Mouse (Mus musculus) stomach, embryonic 16.5 days (tissue): ENCODE measurements around the gene Tmem143. TPM values are rescaled to one million over a fixed set of nuclear protein-coding genes. Genes with fewer than 3 reads are reported as not detected.
"Not testable (repeated sequence)": the region's sequence is repeated elsewhere in the genome, so short reads cannot be mapped to it uniquely, and the experiment has no call there.

Experiments
- ATAC-seq: fragments of 200-750 bp; cut with Nextera tagmentation; 2 replicates; pipeline ENCODE4 v1.8.0; 2017; ENCODE audit warnings: moderate number of reproducible peaks, moderate TSS enrichment; ENCODE audit not compliant: insufficient read depth, low FRiP score
- H3K27ac ChIP-seq: fragments of 300-500 bp; sonication (generic); 2 replicates; pipeline ENCODE4 v1.5.1; 2014; ENCODE audit warnings: low read length
- H3K27me3 ChIP-seq: fragments of 300-500 bp; sonication (generic); 2 replicates; pipeline ENCODE4 v1.6.1; 2014; ENCODE audit warnings: low read length, control low read depth, mixed read lengths; ENCODE audit not compliant: control insufficient read depth, insufficient read depth
- H3K36me3 ChIP-seq: fragments of 300-500 bp; sonication (generic); 2 replicates; pipeline ENCODE4 v1.6.1; 2014; ENCODE audit warnings: low read length; ENCODE audit not compliant: control insufficient read depth, insufficient read depth
- H3K4me1 ChIP-seq: fragments of 300-500 bp; sonication (generic); 2 replicates; pipeline ENCODE4 v1.6.1; 2014; ENCODE audit warnings: low read length, control low read depth, mixed read lengths; ENCODE audit not compliant: control insufficient read depth, insufficient read depth
- H3K4me2 ChIP-seq: fragments of 300-500 bp; sonication (generic); 2 replicates; pipeline ENCODE4 v1.6.1; 2014; ENCODE audit warnings: low read depth, low read length, mixed read lengths
- H3K4me3 ChIP-seq: fragments of 300-500 bp; sonication (generic); replicated peaks from 2 replicates; pipeline ENCODE4 v1.5.1; 2014; ENCODE audit warnings: mild to moderate bottlenecking, low read length
- H3K9ac ChIP-seq: fragments of 300-500 bp; sonication (generic); 2 replicates; pipeline ENCODE4 v1.6.1; 2014; ENCODE audit warnings: low read length
- H3K9me3 ChIP-seq: fragments of 300-500 bp; sonication (generic); replicated peaks from 2 replicates; pipeline ENCODE4 v1.6.1; 2016; ENCODE audit warnings: low read length, control low read depth; ENCODE audit not compliant: control insufficient read depth
- WGBS: fragments of 180-500 bp; shearing (Covaris S2); extraction: QIAGEN DNeasy Blood & Tissue Kit; methylation state at CpG from one replicate; pipeline ENCODE4 v1.1.7; 2014; 5-methylcytosine and 5-hydroxymethylcytosine counted together
- polyA plus RNA-seq: library from polyadenylated mRNA; unstranded; fragments of >200 nt; fragmentation: Nextera tagmentation; extraction: Ambion mirVana; gene quantifications from 2 replicates; pipeline ENCODE4 v1.2.1, GENCODE M21; 2015

The Tmem143 gene
- polyA plus RNA-seq, 1 experiment from 2014 or later, result 6.0 TPM

DNA sequence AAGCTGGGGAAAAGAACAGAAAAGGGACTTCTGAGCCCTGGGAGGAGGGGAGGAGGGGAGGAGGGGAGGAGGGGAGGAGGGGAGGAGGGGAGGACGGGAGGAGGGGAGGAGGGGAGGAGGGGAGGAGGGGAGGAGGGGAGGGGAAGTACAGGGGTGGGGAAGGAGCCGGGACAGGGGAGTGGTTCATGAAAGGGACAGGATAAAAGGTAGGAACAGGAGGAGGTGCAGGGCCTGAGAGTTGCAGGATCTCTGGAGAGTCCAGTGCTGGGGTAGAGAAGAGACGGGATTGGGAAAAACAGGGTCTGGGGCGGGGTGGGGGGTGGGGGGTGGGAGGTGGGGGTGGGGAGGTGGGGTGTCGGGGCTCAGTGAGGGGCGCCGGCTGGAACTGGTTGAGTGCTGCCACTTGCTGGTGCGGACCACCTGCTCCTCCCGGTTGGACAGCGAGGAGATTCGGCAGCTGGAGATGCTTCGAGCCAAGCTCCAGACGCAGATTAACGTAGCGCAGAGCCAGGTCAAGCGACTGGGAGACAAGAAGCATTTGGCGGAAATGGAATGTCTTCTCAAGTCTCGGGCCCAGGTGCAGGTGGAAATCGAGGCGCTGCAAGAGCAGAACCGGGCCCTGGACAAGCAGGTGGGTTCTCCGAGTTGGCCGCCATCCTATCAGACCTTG is 32.0 kb downstream of the Tmem143 start:
- no peak overlapping the region; the same call in 1 of the 2 replicates for H3K9ac ChIP-seq
- H3K27me3 ChIP-seq, result no peaks in the 10 kb centered on the region
- WGBS, result 11% methylated on average over 22 of the region's 23 CpGs
- H3K4me2 ChIP-seq, result 0 out of 2 replicates have a peak overlapping the region, but pooled peaks have one; percentile 24
- ATAC-seq, result 0 out of 2 replicates have a peak, but pooled peaks have one; percentile 23
- no peak overlapping the region; the same call in 1 of the 2 replicates for H3K27ac ChIP-seq
- peaks cover 5% of the 10 kb centered on the region; the same call in 1 of the 2 replicates for H3K9me3 ChIP-seq
- no peak overlapping the region for H3K4me3 ChIP-seq
- no peaks in the 10 kb centered on the region for H3K36me3 ChIP-seq
- H3K4me1 ChIP-seq, result peaks cover 5% of the 10 kb centered on the region; the same call in 1 of the 2 replicates

DNA sequence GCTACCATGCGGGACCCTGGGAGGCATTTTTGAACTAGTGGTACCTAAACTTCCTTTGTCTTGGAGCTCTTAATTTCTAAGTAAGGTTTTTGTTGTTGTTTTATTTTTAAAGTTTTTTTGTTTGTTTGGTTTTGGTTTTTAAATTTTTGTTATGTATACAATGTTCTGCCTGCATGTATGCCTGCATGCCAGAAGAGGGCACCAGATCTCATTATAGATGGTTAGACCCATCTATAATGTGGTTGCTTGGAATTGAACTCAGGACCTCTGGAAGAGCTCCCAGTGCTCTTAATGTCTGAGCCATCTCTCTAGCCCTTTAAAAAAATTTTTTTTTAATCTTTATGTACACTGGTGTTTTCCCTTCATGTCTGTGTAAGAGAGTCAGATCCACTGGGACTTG is 32.9 kb downstream of the Tmem143 start:
- Histone ChIP-seq H3K27ac (no peak overlapping the region), H3K36me3 (no peaks in the 10 kb centered on the region), H3K9me3 (peaks cover 5% of the 10 kb centered on the region; the same call in 1 of the 2 replicates), H3K4me2 (no peak overlapping the region), H3K4me1 (no peaks in the 10 kb centered on the region), H3K4me3 (no peak overlapping the region), H3K27me3 (no peaks in the 10 kb centered on the region), H3K9ac (no peak overlapping the region)
- no peak for ATAC-seq
- WGBS, result 87% methylated on average over 1 of the region's 1 CpGs

DNA sequence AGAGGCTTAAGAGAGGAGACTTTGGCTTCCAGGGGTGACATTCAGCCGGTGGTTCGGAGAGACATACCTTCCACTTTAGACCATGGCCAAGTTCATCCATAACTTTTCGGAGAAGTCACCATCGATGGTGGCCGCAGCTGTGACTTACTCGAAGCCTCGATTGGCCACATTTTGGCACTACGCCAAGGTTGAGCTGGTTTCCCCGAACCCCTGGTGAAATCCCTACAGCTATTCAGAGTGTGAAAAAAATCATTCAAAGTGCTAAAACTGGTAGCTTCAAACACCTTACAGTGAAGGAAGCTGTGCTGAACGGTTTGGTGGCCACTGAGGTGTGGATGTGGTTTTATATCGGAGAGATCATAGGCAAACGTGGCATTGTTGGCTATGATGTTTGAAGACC is 37.0 kb downstream of the Tmem143 start:
- H3K27me3 ChIP-seq, H3K36me3 ChIP-seq, H3K4me2 ChIP-seq, ATAC-seq, H3K4me1 ChIP-seq, H3K27ac ChIP-seq, H3K9me3 ChIP-seq, H3K9ac ChIP-seq, H3K4me3 ChIP-seq: not testable (repeated sequence)
- 88% methylated on average over 12 of the region's 12 CpGs for WGBS

DNA sequence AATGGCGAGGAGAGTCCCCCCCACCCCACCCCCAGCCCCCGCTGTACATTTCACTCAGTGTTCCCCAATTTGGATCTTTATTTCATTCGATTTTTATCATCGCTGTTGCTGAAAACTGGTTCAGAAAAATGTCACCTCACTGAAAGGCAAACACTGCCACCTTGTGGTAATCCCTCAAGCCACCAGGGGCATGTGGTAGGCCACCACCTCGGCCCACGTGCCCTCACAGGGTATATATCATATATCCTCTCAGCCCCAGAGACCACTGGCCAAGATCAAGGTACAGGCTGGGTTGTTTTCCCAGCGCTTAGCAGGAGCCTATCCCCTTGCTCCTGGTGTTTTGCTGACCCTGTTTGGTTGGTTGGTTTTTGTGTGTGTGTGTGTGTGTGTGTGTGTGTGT is 38.4 kb downstream of the Tmem143 start:
- Histone ChIP-seq H3K4me2 (no peak overlapping the region), H3K9me3 (0 out of 2 replicates have a peak, but pooled peaks cover 5% of the 10 kb centered on the region), H3K27ac (no peak overlapping the region), H3K36me3 (no peaks in the 10 kb centered on the region), H3K4me1 (no peaks in the 10 kb centered on the region), H3K9ac (no peak overlapping the region), H3K27me3 (no peaks in the 10 kb centered on the region), H3K4me3 (no peak overlapping the region)
- ATAC-seq, result peak; percentile 59; the same call in 1 of the 2 replicates
- WGBS, result 20% methylated on average over 7 of the region's 7 CpGs

DNA sequence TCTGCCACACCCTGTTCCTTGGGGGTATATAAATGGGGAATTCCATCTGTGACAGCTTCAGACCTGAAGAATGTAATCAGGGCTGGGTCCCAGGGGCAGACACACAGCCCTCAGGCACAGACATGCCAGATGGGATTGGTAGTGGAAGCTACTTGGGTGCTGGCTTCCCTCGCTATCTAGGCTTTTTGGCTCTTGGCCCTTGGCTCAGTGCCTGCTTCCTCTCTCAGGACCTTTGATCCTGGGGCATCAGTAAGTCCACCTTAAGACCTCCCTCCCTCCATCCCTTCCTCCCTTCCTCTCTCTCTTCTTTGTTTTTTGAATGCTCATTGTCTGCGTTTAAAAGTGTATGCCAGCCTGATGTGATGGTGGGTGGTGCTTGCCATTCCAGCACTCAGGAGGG is 43.1 kb downstream of the Tmem143 start:
- ATAC-seq, result no peak
- no peak overlapping the region for H3K9ac ChIP-seq
- no peaks in the 10 kb centered on the region for H3K9me3 ChIP-seq
- WGBS, result 47% methylated on average over 2 of the region's 2 CpGs
- no peak overlapping the region for H3K4me2 ChIP-seq
- no peaks in the 10 kb centered on the region for H3K4me1 ChIP-seq
- H3K27ac ChIP-seq, result no peak overlapping the region
- H3K36me3 ChIP-seq, result no peaks in the 10 kb centered on the region
- no peaks in the 10 kb centered on the region for H3K27me3 ChIP-seq
- H3K4me3 ChIP-seq, result no peak overlapping the region

DNA sequence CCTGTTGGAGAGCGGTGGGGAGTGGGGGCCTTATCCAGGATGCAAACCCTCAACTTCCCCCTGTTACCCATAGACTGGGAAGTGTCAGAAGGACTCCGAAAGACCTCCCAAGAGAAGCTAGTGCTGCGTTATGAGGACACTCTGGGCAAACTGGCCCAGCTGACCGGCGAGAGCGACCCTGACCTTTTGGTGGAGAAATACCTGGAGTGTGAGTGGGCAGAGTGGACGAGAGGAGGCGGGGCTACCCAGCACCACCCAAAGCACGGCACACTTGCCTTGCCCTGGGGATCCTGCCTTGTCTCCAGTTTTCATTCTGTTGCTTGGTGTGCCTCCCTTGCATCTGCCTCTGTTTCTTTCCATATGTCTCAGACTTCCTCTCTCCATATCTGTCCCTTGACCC is 45.2 kb downstream of the Tmem143 start:
- H3K4me3 ChIP-seq, result no peak overlapping the region
- no peak for ATAC-seq
- H3K36me3 ChIP-seq, result no peaks in the 10 kb centered on the region
- 82% methylated on average over 9 of the region's 9 CpGs for WGBS
- no peaks in the 10 kb centered on the region for H3K4me1 ChIP-seq
- H3K9me3 ChIP-seq, result no peaks in the 10 kb centered on the region
- no peak overlapping the region for H3K4me2 ChIP-seq
- H3K9ac ChIP-seq, result no peak overlapping the region
- H3K27me3 ChIP-seq, result no peaks in the 10 kb centered on the region
- H3K27ac ChIP-seq, result no peak overlapping the region

DNA sequence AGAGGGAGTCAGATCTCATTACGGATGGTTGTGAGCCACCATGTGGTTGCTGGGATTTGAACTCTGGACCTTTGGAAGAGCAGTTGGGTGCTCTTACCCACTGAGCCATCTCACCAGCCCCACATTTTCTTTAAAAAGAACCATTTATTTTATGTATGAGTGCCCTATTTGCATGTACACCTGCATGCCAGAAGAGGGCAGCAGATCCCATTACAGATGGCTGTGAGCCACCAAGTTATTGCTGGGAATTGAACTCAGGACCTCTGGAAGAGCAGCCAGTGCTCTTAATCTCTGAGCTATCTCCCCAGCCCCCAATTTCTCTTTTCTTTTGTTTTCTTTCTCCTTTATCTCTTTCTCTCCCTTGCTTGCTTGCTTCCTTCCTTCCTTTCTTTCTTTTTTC is 46.5 kb downstream of the Tmem143 start:
- H3K27me3 ChIP-seq, H3K27ac ChIP-seq, H3K4me3 ChIP-seq, H3K4me1 ChIP-seq, H3K4me2 ChIP-seq, H3K36me3 ChIP-seq, H3K9ac ChIP-seq, H3K9me3 ChIP-seq, ATAC-seq: not testable (repeated sequence)
- no CpG with 5 or more reads among the region's 1 CpGs for WGBS

DNA sequence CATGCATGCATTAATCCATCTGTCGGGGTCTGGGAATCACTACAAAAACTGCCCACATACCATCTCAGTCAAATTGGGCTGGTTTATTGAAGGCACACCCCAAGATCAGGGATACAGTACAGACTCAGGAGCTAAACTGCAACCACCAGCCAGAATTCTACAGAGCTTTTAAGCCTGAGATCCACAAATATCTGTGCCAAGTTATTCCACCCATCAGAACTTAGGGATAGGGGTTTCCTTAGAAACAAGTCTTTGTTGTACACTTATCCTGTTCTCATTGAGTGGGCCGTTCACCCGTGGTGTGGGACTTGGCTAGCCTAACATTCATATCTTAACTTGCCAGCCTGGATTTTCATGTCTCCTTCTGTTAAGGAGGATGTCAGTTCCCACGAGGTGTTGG is 52.3 kb downstream of the Tmem143 start:
- H3K4me3 ChIP-seq, result no peak overlapping the region
- no peaks in the 10 kb centered on the region for H3K36me3 ChIP-seq
- no peaks in the 10 kb centered on the region for H3K4me1 ChIP-seq
- H3K4me2 ChIP-seq, result no peak overlapping the region
- WGBS, result 71% methylated on average over 4 of the region's 4 CpGs
- ATAC-seq, result no peak
- H3K9me3 ChIP-seq, result no peaks in the 10 kb centered on the region
- no peak overlapping the region for H3K27ac ChIP-seq
- no peaks in the 10 kb centered on the region for H3K27me3 ChIP-seq
- no peak overlapping the region for H3K9ac ChIP-seq

DNA sequence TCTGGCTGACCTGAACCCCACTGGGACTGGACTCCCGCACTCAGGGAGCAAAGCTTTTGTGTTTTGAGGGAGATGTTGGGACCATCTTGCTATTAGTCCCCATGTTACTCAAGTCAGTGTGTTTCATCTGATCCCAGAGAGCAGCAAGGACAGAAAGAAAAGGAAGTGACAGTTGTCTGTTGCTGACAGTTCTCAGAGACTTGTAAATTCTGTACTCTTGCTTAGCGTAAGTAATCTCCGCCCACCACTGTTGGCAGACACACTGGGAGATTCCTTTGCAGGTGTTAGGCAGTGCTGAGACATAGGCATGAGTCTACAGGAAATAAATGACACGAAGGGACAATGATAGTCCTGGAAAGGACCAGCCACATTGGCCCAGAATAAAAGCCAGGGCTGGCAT is 59.9 kb downstream of the Tmem143 start:
- Histone ChIP-seq H3K4me2 (no peak overlapping the region), H3K9ac (no peak overlapping the region), H3K36me3 (no peaks in the 10 kb centered on the region), H3K4me3 (no peak overlapping the region), H3K4me1 (no peaks in the 10 kb centered on the region), H3K27ac (no peak overlapping the region), H3K9me3 (no peaks in the 10 kb centered on the region), H3K27me3 (no peaks in the 10 kb centered on the region)
- ATAC-seq, result no peak
- WGBS, result 49% methylated on average over 4 of the region's 4 CpGs
